Mouse (Mus musculus) T-cell, adult 2 months (primary cell): ENCODE data around the gene Nfs1.
"Not testable (repeated sequence)": the region's sequence is repeated elsewhere in the genome, so short reads cannot be mapped to it uniquely, and the experiment has no call there.

Experiments
- DNase-seq: peaks from one replicate; pipeline ENCODE4 v3.0.0; 2022; ENCODE audit warnings: low spot score

The Nfs1 gene

GRCm38 (mm10) chr2:156143367-156143766, 619 bp downstream of the Nfs1 start:
- no peak for DNase-seq

- no peak for DNase-seq
Measured at GRCm38 (mm10) chr2:156142820-156143219, 1.2 kb downstream of the Nfs1 start.

GRCm38 (mm10) chr2:156135695-156136094, 8.3 kb downstream of the Nfs1 start:
- DNase-seq = no peak

GRCm38 (mm10) chr2:156134161-156134560, 9.8 kb downstream of the Nfs1 start:
- DNase-seq = no peak

- DNase-seq = no peak
Measured at GRCm38 (mm10) chr2:156126992-156127391, 17.0 kb downstream of the Nfs1 start, which contains the start of gene Gm28036. Gene Gm28036, minus strand, starts transcription at chr2:156127092.

- DNase-seq = no peak
Measured at GRCm38 (mm10) chr2:156123731-156124130, 20.3 kb downstream of the Nfs1 start.

GRCm38 (mm10) chr2:156119566-156119965, 24.4 kb downstream of the Nfs1 start:
- no peak for DNase-seq

- DNase-seq = not testable (repeated sequence)
Measured at GRCm38 (mm10) chr2:156112080-156112423, 31.9 kb downstream of the Nfs1 start.

- DNase-seq = peak; percentile 94
Measured at GRCm38 (mm10) chr2:156111358-156112079, 32.5 kb downstream of the Nfs1 start, which contains the start of the genes Cpne1 and Rbm12. Gene Cpne1, minus strand, starts transcription at chr2:156111965. Gene Rbm12, minus strand, starts transcription at chr2:156111978.

- DNase-seq = peak; percentile 10
Measured at GRCm38 (mm10) chr2:156110627-156111357, 33.2 kb downstream of the Nfs1 start.

- DNase-seq = no peak
Measured at GRCm38 (mm10) chr2:156091926-156092325, 52.1 kb downstream of the Nfs1 start.

GRCm38 (mm10) chr2:156089799-156090198, 54.2 kb downstream of the Nfs1 start:
- DNase-seq = no peak

GRCm38 (mm10) chr2:156087391-156088110, 56.4 kb downstream of the Nfs1 start:
- no peak for DNase-seq

- DNase-seq = no peak
Measured at GRCm38 (mm10) chr2:156084541-156084940, 59.4 kb downstream of the Nfs1 start.

GRCm38 (mm10) chr2:156080391-156080790, 63.6 kb downstream of the Nfs1 start:
- no peak for DNase-seq

GRCm38 (mm10) chr2:156079674-156080073, 64.3 kb downstream of the Nfs1 start:
- DNase-seq = no peak

GRCm38 (mm10) chr2:156079183-156079560, 64.8 kb downstream of the Nfs1 start:
- DNase-seq = no peak

- DNase-seq = no peak
Measured at GRCm38 (mm10) chr2:156078421-156079182, 65.4 kb downstream of the Nfs1 start.

GRCm38 (mm10) chr2:156077461-156077860, 66.5 kb downstream of the Nfs1 start:
- DNase-seq = no peak

- DNase-seq = no peak
Measured at GRCm38 (mm10) chr2:156073725-156074124, 70.3 kb downstream of the Nfs1 start.
